Mouse (Mus musculus) forebrain, postnatal 0 days (tissue): ENCODE measurements around the gene Urad. TPM values are rescaled to one million over a fixed set of nuclear protein-coding genes. Genes with fewer than 3 reads are reported as not detected.
A peak's percentile ranks its signal among the peaks of the same experiment; 100 is the strongest.

Source experiments
- ATAC-seq: fragments of 200-750 bp; cut with Nextera tagmentation; 2 replicates; pipeline ENCODE4 v1.8.0; 2017; ENCODE audit warnings: mild to moderate bottlenecking, moderate library complexity
- DNase-seq: peaks from one replicate; pipeline ENCODE4 v3.0.0-alpha.2; 2015
- H3K27ac ChIP-seq: fragments of 300-500 bp; sonication (generic); 2 replicates; pipeline ENCODE4 v1.5.1; 2014; ENCODE audit warnings: low read depth, mild to moderate bottlenecking, antibody characterized with exemption, low read length, moderate library complexity, mixed read lengths
- H3K27me3 ChIP-seq: fragments of 300-500 bp; sonication (generic); 2 replicates; pipeline ENCODE4 v1.6.1; 2014; ENCODE audit warnings: mild to moderate bottlenecking, low read length, mixed read lengths; ENCODE audit not compliant: insufficient read depth
- H3K36me3 ChIP-seq: fragments of 300-500 bp; sonication (generic); 2 replicates; pipeline ENCODE4 v1.6.1; 2014; ENCODE audit warnings: mild to moderate bottlenecking, moderate library complexity; ENCODE audit not compliant: insufficient read depth
- H3K4me1 ChIP-seq: fragments of 300-500 bp; sonication (generic); 2 replicates; pipeline ENCODE4 v1.6.1; 2014; ENCODE audit warnings: antibody characterized with exemption; ENCODE audit not compliant: insufficient read depth
- H3K4me2 ChIP-seq: fragments of 300-500 bp; sonication (generic); 2 replicates; pipeline ENCODE4 v1.6.1; 2014; ENCODE audit warnings: low read depth, mild to moderate bottlenecking, moderate library complexity
- H3K4me3 ChIP-seq: fragments of 300-500 bp; sonication (generic); 2 replicates; pipeline ENCODE4 v1.5.1; 2014; ENCODE audit warnings: low read depth, low read length, mixed read lengths
- H3K9ac ChIP-seq: fragments of 300-500 bp; sonication (generic); 2 replicates; pipeline ENCODE4 v1.6.1; 2014; ENCODE audit warnings: mild to moderate bottlenecking
- H3K9me3 ChIP-seq: fragments of 300-500 bp; sonication (generic); 2 replicates; pipeline ENCODE4 v1.6.1; 2016; ENCODE audit warnings: low read length
- CTCF ChIP-seq: sonication (generic); IDR thresholded peaks from 2 replicates; pipeline ENCODE4 v1.5.1; 2016; ENCODE audit warnings: antibody characterized with exemption, control low read depth, low read depth
- WGBS: fragments of 180-500 bp; shearing (Covaris S2); extraction: QIAGEN DNeasy Blood & Tissue Kit; methylation state at CpG from one replicate; pipeline ENCODE4 v1.1.7; 2014; 5-methylcytosine and 5-hydroxymethylcytosine counted together
- polyA plus RNA-seq: library from polyadenylated mRNA; unstranded; fragments of >200 nt; fragmentation: Nextera tagmentation; extraction: Ambion mirVana; gene quantifications from 2 replicates; pipeline ENCODE4 v1.2.1, GENCODE M21; 2015
- total RNA-seq: library from RNA; depleted of rRNA; stranded (reverse); fragments of >200 nt; gene quantifications from 2 replicates; pipeline ENCODE4 v1.2.3, GENCODE M21; 2014

Gene Urad
- total and polyA plus RNA-seq, 2 experiments from 2014 or later, result not detected

GRCm38 (mm10) chr5:147356260-147357055 lies 34.2 kb upstream of the Urad start:
- 94% methylated on average over 13 of the region's 13 CpGs for WGBS
- ATAC-seq (no peak), DNase-seq (no peak)
- Histone ChIP-seq H3K9ac (no peak overlapping the region), H3K4me2 (no peak overlapping the region), H3K4me3 (no peak overlapping the region), H3K27ac (no peak overlapping the region), H3K4me1 (no peaks in the 10 kb centered on the region), H3K36me3 (no peaks in the 10 kb centered on the region), H3K27me3 (no peaks in the 10 kb centered on the region), H3K9me3 (no peaks in the 10 kb centered on the region)
- TF ChIP-seq CTCF, result no peak

DNA sequence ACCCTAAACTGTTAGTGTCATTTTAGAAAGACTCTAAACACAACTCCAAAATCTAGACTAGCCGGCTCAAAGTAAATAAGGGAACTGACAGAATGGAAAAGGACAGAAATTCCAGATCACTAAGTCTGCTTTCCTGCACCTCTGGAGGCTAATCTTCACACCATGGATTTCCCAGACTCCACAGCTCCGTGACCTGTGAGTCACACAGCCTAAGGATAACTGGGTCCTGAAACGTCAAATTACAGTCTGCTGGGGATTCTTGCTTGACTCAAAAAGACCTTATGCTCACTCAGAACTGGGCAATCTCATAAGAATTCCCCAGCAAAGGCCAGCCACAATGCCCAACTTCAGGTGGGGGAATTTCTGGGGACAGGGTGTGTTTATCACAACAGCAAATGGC lies 33.5 kb upstream of the Urad start:
- Histone ChIP-seq H3K4me3 (no peak overlapping the region), H3K27me3 (no peaks in the 10 kb centered on the region), H3K9me3 (no peaks in the 10 kb centered on the region), H3K4me2 (no peak overlapping the region), H3K4me1 (no peaks in the 10 kb centered on the region), H3K27ac (no peak overlapping the region), H3K9ac (no peak overlapping the region), H3K36me3 (no peaks in the 10 kb centered on the region)
- no peak for DNase-seq
- WGBS, result 84% methylated on average over 3 of the region's 3 CpGs
- TF ChIP-seq CTCF, result no peak
- ATAC-seq, result no peak

GRCm38 (mm10) chr5:147354985-147355384 lies 32.7 kb upstream of the Urad start:
- Histone ChIP-seq H3K27me3 (no peaks in the 10 kb centered on the region), H3K27ac (no peak overlapping the region), H3K4me1 (no peaks in the 10 kb centered on the region), H3K4me2 (no peak overlapping the region), H3K36me3 (no peaks in the 10 kb centered on the region), H3K9me3 (no peaks in the 10 kb centered on the region), H3K4me3 (no peak overlapping the region), H3K9ac (no peak overlapping the region)
- no peak for DNase-seq
- ATAC-seq, result no peak
- no peak for TF ChIP-seq CTCF
- WGBS, result 75% methylated on average over 8 of the region's 8 CpGs

DNA sequence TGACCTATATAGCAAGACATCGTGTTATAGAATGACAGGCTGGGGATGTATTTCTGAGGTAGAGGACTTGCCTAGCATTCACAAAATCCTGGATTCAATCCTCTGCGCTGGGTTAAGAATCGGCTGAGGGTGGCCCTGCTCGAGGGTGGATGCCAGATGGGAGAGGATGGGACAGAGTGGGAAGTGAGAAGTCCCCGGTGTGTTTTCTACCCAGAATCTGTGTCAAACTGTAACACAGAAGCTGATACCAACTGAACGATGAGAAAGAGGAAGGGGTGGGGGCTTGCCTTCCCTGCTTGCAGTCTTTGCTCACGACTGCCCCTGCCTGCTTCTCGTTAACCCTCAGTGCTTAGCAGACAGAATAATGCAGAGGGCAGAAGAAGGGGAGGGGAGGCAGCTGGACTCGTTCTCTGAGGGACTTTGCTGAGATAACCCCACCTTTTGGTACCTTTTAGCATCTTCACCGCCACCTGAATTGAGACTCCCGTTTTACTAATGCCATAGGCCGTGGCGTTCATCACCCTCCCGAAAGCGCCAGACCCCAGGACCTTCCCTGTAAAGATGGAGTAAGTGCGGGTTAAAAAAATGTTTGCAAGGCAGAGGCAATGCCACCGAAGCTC lies 32.0 kb upstream of the Urad start:
- DNase-seq (no peak), ATAC-seq (peak; percentile 40)
- Histone ChIP-seq H3K4me2 (no peak overlapping the region), H3K36me3 (no peaks in the 10 kb centered on the region), H3K27me3 (no peaks in the 10 kb centered on the region), H3K4me1 (no peaks in the 10 kb centered on the region), H3K27ac (no peak overlapping the region), H3K9ac (no peak overlapping the region), H3K4me3 (no peak overlapping the region), H3K9me3 (no peaks in the 10 kb centered on the region)
- 66% methylated on average over 16 of the region's 17 CpGs for WGBS
- no peak for TF ChIP-seq CTCF

DNA sequence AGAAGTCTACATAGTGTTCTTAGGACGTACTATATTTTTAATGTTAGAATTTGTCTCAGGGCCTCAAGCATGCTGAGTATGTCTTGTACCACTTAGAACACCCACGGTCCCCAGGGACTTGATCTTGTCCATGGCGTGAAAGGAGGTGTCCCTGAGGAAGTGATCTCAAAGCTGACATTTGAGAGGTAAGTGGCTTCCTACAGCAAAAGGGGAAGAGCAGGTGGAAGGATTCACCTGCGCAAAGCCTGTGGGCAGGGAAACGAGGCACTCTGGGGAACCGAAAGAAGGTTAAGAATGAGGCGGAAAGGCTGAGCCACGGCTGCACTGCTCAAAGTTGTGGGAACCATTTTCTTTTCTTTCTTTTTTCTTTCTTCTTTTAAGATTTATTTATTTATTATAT lies 29.7 kb upstream of the Urad start:
- Histone ChIP-seq H3K27ac (no peak overlapping the region), H3K4me1 (no peaks in the 10 kb centered on the region), H3K9ac (no peak overlapping the region), H3K27me3 (no peaks in the 10 kb centered on the region), H3K4me3 (no peak overlapping the region), H3K36me3 (no peaks in the 10 kb centered on the region), H3K9me3 (no peaks in the 10 kb centered on the region), H3K4me2 (no peak overlapping the region)
- ATAC-seq (no peak), DNase-seq (no peak)
- no peak for TF ChIP-seq CTCF
- WGBS, result 89% methylated on average over 8 of the region's 8 CpGs

GRCm38 (mm10) chr5:147345981-147346380 lies 23.7 kb upstream of the Urad start:
- no peaks in the 10 kb centered on the region for H3K36me3 ChIP-seq
- ATAC-seq (no peak), DNase-seq (no peak)
- no peak overlapping the region for H3K9ac ChIP-seq
- no peak for TF ChIP-seq CTCF
- H3K4me1 ChIP-seq, result no peaks in the 10 kb centered on the region
- H3K27me3 ChIP-seq, result no peaks in the 10 kb centered on the region
- no peaks in the 10 kb centered on the region for H3K9me3 ChIP-seq
- H3K4me3 ChIP-seq, result no peak overlapping the region
- H3K4me2 ChIP-seq, result no peak overlapping the region
- H3K27ac ChIP-seq, result no peak overlapping the region
- WGBS, result 78% methylated on average over 1 of the region's 1 CpGs

- no peaks in the 10 kb centered on the region for H3K4me1 ChIP-seq
- no peaks in the 10 kb centered on the region for H3K27me3 ChIP-seq
- 89% methylated on average over 10 of the region's 10 CpGs for WGBS
- H3K9ac ChIP-seq, result no peak overlapping the region
- H3K4me2 ChIP-seq, result no peak overlapping the region
- no peaks in the 10 kb centered on the region for H3K36me3 ChIP-seq
- no peak overlapping the region for H3K4me3 ChIP-seq
- H3K27ac ChIP-seq, result no peak overlapping the region
- ATAC-seq, result no peak
- no peak for TF ChIP-seq CTCF
- DNase-seq, result no peak
- no peaks in the 10 kb centered on the region for H3K9me3 ChIP-seq
Measured at GRCm38 (mm10) chr5:147343904-147344303, 21.7 kb upstream of the Urad start.
